In the genomic region with DNA sequence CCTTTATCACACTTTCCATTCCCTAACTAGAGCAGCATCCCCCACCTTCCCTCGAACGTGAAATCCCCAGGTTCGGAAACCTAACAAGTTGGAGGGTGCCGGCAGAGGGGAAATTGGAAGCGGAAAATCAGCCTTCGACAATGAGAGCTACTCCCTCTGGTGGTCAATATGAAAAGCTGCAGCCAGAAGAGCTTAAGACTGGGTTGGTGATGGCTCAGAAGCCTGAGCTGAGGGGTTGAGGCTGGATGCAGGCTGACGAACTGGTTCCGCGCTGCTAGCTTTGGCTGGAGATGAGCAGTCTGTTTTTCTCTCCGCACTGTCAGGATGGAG, we compare ENCODE assay signal across 8 mouse cellular contexts. TPM values are rescaled to one million over a fixed set of nuclear protein-coding genes. Genes with fewer than 3 reads are reported as not detected.
DNase-seq lines count a peak whose midpoint lies in the region; ATAC-seq and TF ChIP-seq lines count a peak whose summit lies in the region.

No protein-coding gene starts in this region.

- peak; percentile 24 to 43 for DNase-seq in left cerebral cortex, adult 2 months (ENCODE audit: extremely low spot score in 1 of 2, low spot score in 2 of 2)
- no peak for DNase-seq in left cerebral cortex, adult 11 months (ENCODE audit: low spot score)
- DNase-seq in left cerebral cortex, postnatal 25 days (ENCODE audit: low spot score in 2 of 2) = peak; percentile 39 to 74
- DNase-seq in midbrain, embryonic 14.5 days = peak; percentile 94
- peak; percentile 48 for DNase-seq in telencephalon, adult 2 months (ENCODE audit: low read depth, low spot score)

- H3K36me3 ChIP-seq in hindbrain, embryonic 12.5 days = no peaks in the 10 kb centered on the region
- H3K36me3 ChIP-seq in midbrain, embryonic 14.5 days (ENCODE audit: control insufficient read depth, insufficient read depth, low read length) = no peaks in the 10 kb centered on the region

- intact Hi-C loops in left cerebral cortex, adult 2 months (cut with DNase I) = loop anchor here (2.0 kb wide), 2 partner anchors 19 to 67 kb away; a partner anchor contains a TSS
- intact Hi-C loops in left cerebral cortex, postnatal 25 days (cut with DNase I) = loop anchor here (2.0 to 5.0 kb wide), 2 partner anchors 67 to 143 kb away; a partner anchor contains a TSS

- H3K9me3 ChIP-seq in hindbrain, embryonic 12.5 days (replicated peaks) = no peaks in the 10 kb centered on the region
- no peaks in the 10 kb centered on the region for H3K9me3 ChIP-seq in midbrain, embryonic 14.5 days (ENCODE audit: control insufficient read depth, low read length)

- H3K4me2 ChIP-seq in hindbrain, embryonic 12.5 days (replicated peaks) = peak overlapping the region; percentile 67
- peak overlapping the region; percentile 60 for H3K4me2 ChIP-seq in midbrain, embryonic 14.5 days (ENCODE audit: low read length)

- H3K4me3 ChIP-seq in left cerebral cortex, adult 2 months = peak overlapping the region; percentile 23
- H3K4me3 ChIP-seq in bone marrow macrophage, adult 2 months (ENCODE audit: insufficient read depth, low read length) = peak overlapping the region; percentile 29
- H3K4me3 ChIP-seq in embryonic fibroblast, embryonic 13.5 days (ENCODE audit: insufficient read depth, low read length) = peak overlapping the region; percentile 15
- H3K4me3 ChIP-seq in hindbrain, embryonic 12.5 days = peak overlapping the region; percentile 42
- peak overlapping the region; percentile 34 for H3K4me3 ChIP-seq in midbrain, embryonic 14.5 days (replicated peaks; ENCODE audit: low read depth, low read length)

- peaks cover 12% of the 10 kb centered on the region for H3K27me3 ChIP-seq in hindbrain, embryonic 12.5 days
- H3K27me3 ChIP-seq in midbrain, embryonic 14.5 days (ENCODE audit: control insufficient read depth, insufficient read depth, low read length) = no peaks in the 10 kb centered on the region; the same call in 1 of the 2 replicates

- TF ChIP-seq CTCF in left cerebral cortex, adult 2 months (IDR thresholded peaks at IDR 0.05) = peak; percentile 93
- peak; percentile 64; the same call in 1 of the 2 replicates for TF ChIP-seq CTCF in bone marrow macrophage, adult 2 months (IDR thresholded peaks at IDR 0.05; ENCODE audit: low read depth, low read length)
- TF ChIP-seq CTCF in embryonic fibroblast, embryonic 13.5 days (IDR thresholded peaks at IDR 0.05; ENCODE audit: borderline replicate concordance, insufficient read depth, low read length) = 0 out of 2 replicates have a peak, but pooled peaks have one; percentile 18

- 3% methylated on average over 10 of the region's 10 CpGs for WGBS in hindbrain, embryonic 12.5 days
- WGBS in midbrain, embryonic 14.5 days = 1% methylated on average over 10 of the region's 10 CpGs

- H3K4me1 ChIP-seq in bone marrow macrophage, adult 2 months (ENCODE audit: control insufficient read depth, insufficient read depth, low read length) = peaks cover 35% of the 10 kb centered on the region
- 0 out of 2 replicates have a peak, but pooled peaks cover 3% of the 10 kb centered on the region for H3K4me1 ChIP-seq in embryonic fibroblast, embryonic 13.5 days (ENCODE audit: control insufficient read depth, insufficient read depth, low read length)
- H3K4me1 ChIP-seq in hindbrain, embryonic 12.5 days = peaks cover 8% of the 10 kb centered on the region
- H3K4me1 ChIP-seq in midbrain, embryonic 14.5 days (ENCODE audit: control insufficient read depth, insufficient read depth, low read length) = no peaks in the 10 kb centered on the region

- H3K27ac ChIP-seq in left cerebral cortex, adult 2 months = no peak overlapping the region
- no peak overlapping the region for H3K27ac ChIP-seq in bone marrow macrophage, adult 2 months (ENCODE audit: insufficient read depth, low read depth, low read length)
- H3K27ac ChIP-seq in embryonic fibroblast, embryonic 13.5 days (ENCODE audit: insufficient read depth, low read length) = no peak overlapping the region
- no peak overlapping the region for H3K27ac ChIP-seq in hindbrain, embryonic 12.5 days
- H3K27ac ChIP-seq in midbrain, embryonic 14.5 days (replicated peaks; ENCODE audit: low read depth, low read length) = no peak overlapping the region

- 0 out of 2 replicates have a peak overlapping the region, but pooled peaks have one; percentile 18 for H3K9ac ChIP-seq in hindbrain, embryonic 12.5 days
- H3K9ac ChIP-seq in midbrain, embryonic 14.5 days (replicated peaks; ENCODE audit: low read length) = no peak overlapping the region

- TF ChIP-seq POLR2A in bone marrow macrophage, adult 2 months (IDR thresholded peaks at IDR 0.05; ENCODE audit: borderline replicate concordance, low read depth, low read length) = no peak
- TF ChIP-seq POLR2A in embryonic fibroblast, embryonic 13.5 days (IDR thresholded peaks at IDR 0.05; ENCODE audit: low read depth, low read length) = no peak

- ATAC-seq in hindbrain, embryonic 12.5 days (ENCODE audit: low FRiP score) = peak; percentile 72
- peak; percentile 57; the same call in 1 of the 2 replicates for ATAC-seq in midbrain, embryonic 14.5 days (ENCODE audit: low FRiP score, low TSS enrichment)

RNA-seq across cellular contexts. Expression of a gene that starts 11.1 kb away (rescaled TPM):
- not detected for total RNA-seq in left cerebral cortex, adult 2 months (2021)
- not detected in 2 replicates for polyA plus RNA-seq in bone marrow macrophage, adult 2 months (2012; ENCODE audit: insufficient read depth, insufficient read length, missing spikeins)
- 7.4 and 11.0 TPM in 2 replicates for polyA plus RNA-seq in embryonic fibroblast, embryonic 13.5 days (2011; ENCODE audit: insufficient read length, low read depth, missing spikeins)
- polyA plus RNA-seq in hindbrain, embryonic 12.5 days (2016; fragmentation: Nextera tagmentation; extraction: Ambion mirVana) = 5.3 and 6.3 TPM in 2 replicates
- total RNA-seq in left cerebral cortex, postnatal 25 days (2021) = not detected
- polyA plus RNA-seq in midbrain, embryonic 14.5 days (2014; fragmentation: Nextera tagmentation; extraction: Ambion mirVana) = 1.4 and 2.1 TPM in 2 replicates

RNA-seq across cellular contexts. Expression of a gene that starts 17.7 kb away (rescaled TPM):
- 100 to 1,000 TPM; 138 to 141 TPM for total RNA-seq in left cerebral cortex, adult 2 months (2021)
- polyA plus RNA-seq in bone marrow macrophage, adult 2 months (2012; ENCODE audit: insufficient read depth, insufficient read length, missing spikeins) = 0.81 and 0.83 TPM in 2 replicates
- polyA plus RNA-seq in embryonic fibroblast, embryonic 13.5 days (2011; ENCODE audit: insufficient read length, low read depth, missing spikeins) = 52.9 and 77.8 TPM in 2 replicates
- polyA plus RNA-seq in hindbrain, embryonic 12.5 days (2016; fragmentation: Nextera tagmentation; extraction: Ambion mirVana) = 103 and 105 TPM in 2 replicates
- 100 to 1,000 TPM; 135 to 137 TPM for total RNA-seq in left cerebral cortex, postnatal 25 days (2021)
- 94.4 and 102 TPM in 2 replicates for polyA plus RNA-seq in midbrain, embryonic 14.5 days (2014; fragmentation: Nextera tagmentation; extraction: Ambion mirVana)

Comparison
In these comparisons a context has a peak if more than half of its experiments do, and no peak if none do; other contexts are left out.
1. CTCF ChIP-seq: peak in every context shown above with its lines; median percentile 93 in left cerebral cortex, adult 2 months; 64 in bone marrow macrophage, adult 2 months; 18 in embryonic fibroblast, embryonic 13.5 days.
2. RNA of a gene that starts 17.7 kb away (polyA plus RNA-seq): 103 to 105 TPM in hindbrain, embryonic 12.5 days, 94.4 to 102 TPM in midbrain, embryonic 14.5 days and 52.9 to 77.8 TPM in embryonic fibroblast, embryonic 13.5 days; 0.81 to 0.83 TPM in bone marrow macrophage, adult 2 months; every median in the first group is over 10 times any median in the second.
3. Peak in every context shown above with its lines, with median percentiles within 50 percentile points of each other: H3K4me3 ChIP-seq.